Mouse (Mus musculus) cerebral cortex, adult 2 months (tissue): ENCODE measurements around the gene Tubb2b.

Experiments
- WGBS: fragments of 180-500 bp; shearing (Covaris S2); methylation state at CpG from one replicate; pipeline ENCODE4 v1.1.7; 2018; 5-methylcytosine and 5-hydroxymethylcytosine counted together

Tubb2b gene

DNA sequence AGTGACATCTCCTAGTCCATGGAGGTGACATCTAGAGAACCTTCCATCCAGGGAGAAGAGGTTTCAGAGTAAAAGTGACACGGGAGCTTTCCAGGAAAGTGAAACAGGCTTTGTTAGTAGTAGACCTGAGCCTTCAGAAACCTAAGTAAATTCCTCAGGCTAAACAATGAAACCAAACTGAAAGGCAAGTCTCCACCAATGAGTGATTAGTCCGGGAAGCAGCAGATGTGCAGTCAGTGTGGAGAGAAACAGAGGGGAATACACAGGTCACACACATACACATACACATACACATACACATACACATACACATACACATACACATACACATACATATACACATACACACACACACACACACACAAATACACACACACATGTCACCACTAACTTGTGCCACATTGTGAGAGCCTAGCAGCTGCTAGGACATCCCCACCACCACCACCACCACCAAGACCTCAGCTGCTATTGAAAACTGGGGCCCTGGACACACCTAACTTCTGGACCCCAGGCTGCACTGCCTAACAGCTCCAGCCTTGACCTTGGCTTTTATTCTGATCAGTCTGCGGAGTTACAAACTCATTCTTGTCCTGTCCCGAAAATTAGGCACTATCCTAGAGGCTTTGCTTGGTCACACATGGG is 21.1 kb downstream of the Tubb2b start:
- 81% methylated on average over 4 of the region's 4 CpGs for WGBS

DNA sequence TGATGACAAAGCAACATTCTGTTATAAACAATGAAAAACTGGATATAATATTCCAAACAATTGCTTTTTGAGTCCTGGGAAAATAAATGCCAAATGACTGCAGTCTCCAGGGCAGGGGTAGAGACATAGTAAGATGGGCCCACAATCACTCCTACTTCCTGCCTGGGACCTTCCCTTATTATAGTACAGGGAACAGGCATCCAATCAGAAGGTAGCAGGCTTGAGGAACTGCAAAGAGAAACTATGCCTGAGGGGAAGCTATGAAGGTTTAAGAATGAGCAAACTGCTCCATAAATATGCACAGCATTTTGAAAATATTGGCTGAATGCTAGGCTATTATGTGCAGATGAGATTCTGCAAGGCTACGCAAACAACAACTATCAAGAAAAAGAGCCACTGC is 23.3 kb downstream of the Tubb2b start:
- WGBS = 98% methylated on average over 1 of the region's 1 CpGs

DNA sequence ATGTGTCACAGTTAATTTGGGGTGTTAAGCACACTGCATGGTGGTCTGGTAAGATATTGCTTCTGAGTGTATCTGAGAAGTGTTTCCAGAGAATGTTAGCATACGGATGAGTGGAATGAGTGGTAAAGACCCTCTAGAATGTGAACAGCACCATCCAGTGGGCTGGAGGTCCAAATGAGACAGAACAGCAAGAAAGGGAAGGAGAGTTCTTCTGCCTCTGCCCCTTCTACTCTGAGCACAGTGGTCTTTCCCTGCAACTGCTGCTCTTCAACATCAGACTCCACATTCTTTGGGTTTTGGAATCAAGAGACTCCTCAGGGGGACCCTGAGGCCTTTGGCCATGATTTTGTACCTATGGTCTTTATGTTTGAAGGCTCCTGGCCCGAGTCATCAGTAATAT is 24.0 kb downstream of the Tubb2b start:
- 88% methylated on average over 2 of the region's 2 CpGs for WGBS

DNA sequence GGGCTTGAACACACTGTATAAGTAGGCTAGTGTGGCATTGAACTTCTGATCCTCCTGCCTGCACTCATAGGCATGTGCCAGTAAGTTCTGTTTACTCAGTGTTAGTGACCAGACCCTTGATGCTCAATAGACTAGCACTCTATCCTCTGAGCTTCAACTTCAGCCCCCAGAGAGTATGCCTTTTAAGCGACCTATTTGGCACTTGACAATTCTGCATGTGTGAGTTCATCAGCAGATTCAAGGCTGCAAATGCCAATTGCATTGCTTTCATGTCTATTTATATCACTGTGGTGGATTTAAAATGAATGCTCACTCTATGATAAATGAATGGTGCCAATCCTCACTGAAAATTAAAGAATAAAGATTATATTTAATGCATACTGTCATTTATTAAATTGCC is 24.9 kb downstream of the Tubb2b start:
- WGBS = 85% methylated on average over 1 of the region's 1 CpGs

DNA sequence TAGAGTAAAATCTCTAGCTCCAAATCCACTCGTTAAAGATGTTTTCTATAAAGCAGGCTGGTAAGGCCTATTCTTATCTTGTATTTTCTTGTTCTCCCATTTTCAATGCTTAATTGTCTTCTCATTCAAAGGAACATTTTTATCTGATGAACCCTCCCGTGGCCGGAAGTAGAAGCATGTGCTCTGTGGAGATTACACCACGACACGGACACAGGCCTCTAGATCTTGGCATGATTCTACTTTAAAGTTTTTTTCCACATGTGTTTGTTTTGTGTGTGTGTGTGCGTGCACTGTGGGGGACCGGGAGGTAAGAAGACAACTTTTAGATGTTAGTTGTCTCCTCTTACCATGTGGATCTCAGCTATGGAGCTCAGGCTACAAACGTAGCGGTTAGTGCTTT is 28.4 kb downstream of the Tubb2b start:
- WGBS = 82% methylated on average over 9 of the region's 9 CpGs

DNA sequence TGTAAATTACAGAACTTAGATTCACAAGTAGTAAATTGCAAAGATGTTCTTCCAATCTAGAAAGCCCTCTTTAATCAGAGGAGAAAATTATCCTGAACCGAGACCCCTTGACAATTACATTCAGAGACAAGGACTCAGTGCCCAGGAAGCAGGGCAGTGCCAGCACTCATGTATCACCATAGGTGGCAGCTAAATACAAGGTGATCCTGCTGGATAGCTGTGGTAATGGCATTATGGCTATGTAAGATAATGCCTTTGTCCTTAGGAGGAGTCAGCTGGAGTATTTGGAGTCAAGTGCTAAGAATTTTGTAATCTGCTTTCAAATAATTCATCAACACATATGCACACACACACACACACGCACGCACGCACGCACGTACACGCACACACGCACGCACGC is 29.0 kb downstream of the Tubb2b start:
- 95% methylated on average over 10 of the region's 10 CpGs for WGBS

DNA sequence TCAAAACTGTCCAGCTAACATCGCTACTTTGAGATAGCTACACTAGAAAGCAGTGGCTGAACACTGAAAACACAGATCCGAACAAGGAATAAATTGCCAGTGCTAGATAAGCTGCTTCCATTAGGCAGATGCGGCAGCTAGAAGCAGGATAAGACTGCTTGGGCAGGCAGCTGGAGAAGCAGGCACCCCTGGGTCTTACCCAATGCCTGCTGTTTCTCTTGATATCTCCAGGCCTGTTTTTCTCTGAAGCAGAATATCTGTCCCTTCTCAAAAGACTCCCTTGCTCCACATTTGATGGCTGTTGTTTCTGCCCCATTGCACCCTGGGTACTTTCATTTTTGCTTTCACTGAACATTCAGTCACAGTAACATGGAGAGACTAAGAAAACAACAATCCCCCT is 29.5 kb downstream of the Tubb2b start:
- WGBS = 73% methylated on average over 3 of the region's 3 CpGs

DNA sequence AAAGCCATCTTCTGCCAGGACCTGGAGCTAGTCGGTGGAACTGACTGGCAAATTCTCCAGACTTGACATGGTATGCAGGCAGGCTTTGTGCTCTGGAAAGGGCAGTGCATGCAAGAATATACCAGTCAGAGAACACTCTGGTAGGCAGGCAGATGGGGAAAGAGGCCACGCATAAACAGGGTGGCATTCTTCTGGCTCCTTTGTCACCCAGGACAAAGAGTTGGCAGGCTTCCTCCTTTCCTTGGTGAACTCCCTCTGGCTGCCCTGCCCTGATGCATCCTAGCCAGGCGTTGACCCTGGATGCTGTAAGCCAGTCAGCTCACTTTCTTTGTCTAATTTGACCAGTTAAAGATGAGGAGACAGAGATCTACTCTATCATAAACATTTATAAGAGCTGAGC is 33.2 kb downstream of the Tubb2b start:
- WGBS = 47% methylated on average over 3 of the region's 3 CpGs

DNA sequence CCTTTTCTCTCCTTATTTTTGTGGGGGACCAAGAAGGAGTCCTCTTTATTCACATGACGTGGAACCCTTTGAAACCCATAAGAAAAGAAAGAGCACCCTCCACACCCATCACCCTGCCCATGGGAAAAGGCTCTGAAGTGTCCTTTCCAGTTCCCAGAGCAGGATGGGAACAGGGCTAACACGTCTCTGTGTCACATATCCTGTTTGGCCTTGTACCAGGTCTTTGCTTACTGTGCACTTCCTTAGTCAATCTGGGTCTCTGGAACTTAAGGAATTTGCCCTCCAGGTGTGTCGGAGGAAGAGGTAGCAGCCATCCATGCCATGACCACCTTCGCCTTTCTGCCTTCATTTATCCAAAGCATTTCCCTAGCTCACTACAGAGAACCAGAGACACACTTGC is 33.8 kb downstream of the Tubb2b start:
- WGBS = 30% methylated on average over 4 of the region's 4 CpGs

DNA sequence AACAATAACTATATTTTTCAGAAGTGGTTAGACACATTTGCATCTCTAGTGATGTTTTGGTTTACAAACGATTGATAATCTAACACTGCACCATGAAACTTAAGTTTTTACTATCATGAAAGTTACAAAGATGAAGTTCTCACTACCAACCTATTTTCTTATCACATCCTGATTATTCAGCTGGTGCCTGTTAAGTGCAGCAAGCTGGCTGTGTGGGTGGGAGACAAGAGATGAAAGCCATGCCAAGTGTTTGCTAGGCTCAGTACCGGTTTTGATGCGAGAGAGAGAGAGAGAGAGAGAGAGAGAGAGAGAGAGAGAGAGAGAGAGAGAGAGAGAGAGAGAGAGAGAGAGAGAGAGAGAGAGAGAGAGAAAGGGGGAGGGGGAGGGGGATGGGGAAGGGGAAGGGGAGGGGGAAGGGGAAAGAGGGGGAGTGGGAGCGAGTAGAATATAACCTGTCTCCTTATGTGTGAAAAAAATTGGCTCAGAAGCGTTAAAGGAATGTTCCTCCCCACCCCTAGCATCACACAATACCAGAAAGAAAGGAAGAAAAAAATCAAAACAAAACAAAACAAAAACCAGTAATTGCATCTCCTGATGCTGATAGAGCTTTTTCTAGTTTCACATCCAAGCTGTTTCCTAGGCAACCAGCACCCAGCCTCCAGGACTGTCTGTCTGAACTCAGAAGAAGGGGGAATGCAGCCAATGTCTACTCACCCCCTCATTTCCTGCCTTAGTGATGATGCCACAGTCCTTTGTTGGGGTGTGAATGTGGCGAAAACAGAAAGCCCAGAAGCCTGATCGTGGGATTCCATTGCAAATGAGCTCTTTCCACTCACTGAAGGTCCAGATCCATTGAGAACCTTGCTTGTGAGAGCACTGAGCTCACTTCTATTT is 34.5 kb downstream of the Tubb2b start:
- 2% methylated on average over 7 of the region's 7 CpGs for WGBS

DNA sequence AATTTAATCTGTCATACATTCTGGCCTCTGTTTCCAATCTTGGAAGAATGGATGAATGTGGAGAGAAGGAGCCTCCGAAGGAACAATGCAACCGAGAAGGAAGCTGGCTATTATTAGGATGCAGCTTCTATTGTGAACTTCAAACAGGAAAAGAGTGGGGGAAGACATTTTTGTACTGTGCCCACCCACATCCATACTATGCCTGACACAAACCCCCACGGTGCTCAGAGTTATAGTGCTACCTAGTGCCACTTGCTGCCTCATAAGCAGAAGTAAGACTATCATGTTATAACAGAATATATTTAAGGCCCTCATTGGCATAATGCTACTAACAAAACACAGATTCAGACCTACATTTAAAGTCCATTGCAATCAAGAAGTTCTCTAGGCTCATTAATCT is 40.9 kb downstream of the Tubb2b start:
- 43% methylated on average over 3 of the region's 3 CpGs for WGBS

DNA sequence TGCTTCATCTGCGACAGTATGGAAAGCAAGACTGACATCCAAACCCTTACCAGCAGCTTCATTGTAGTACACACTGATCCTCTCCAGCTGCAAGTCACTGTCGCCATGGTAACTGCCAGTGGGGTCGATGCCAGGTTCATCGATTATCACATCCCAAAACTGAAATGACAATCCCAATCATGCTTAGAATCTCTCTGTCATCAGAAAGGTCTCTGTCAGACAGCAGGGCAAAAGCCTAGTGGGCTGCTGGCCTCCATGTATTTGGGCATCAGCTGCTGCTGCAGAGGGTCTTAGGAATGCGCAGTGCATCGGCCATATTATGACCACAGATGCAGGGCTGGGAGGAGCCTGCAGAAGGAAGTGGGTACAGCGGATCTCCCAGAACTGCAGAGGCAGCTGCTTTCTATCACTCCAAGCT is 41.4 kb downstream of the Tubb2b start:
- WGBS = 55% methylated on average over 7 of the region's 7 CpGs

DNA sequence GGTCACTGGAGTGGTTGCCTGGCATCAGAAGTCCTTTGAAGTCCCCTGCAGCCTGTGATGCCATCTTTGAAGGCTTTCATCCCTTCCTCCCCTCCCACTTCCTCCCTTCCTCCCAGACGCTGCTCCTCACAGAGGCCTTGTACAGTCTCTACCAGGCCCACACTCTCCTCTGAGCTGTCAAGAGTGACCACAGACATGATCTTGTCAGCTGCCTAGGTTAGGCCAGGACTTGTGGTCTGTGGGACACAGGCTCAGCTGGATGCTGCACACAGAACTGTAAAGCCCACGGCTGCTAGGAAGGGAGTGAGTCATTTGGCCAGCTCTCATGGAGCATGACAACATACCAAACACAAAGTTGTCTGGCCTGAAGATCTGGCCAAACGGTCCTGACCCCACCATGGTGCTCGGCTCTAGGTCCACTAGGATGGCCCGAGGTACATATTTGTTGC is 42.0 kb downstream of the Tubb2b start:
- 51% methylated on average over 5 of the region's 5 CpGs for WGBS

DNA sequence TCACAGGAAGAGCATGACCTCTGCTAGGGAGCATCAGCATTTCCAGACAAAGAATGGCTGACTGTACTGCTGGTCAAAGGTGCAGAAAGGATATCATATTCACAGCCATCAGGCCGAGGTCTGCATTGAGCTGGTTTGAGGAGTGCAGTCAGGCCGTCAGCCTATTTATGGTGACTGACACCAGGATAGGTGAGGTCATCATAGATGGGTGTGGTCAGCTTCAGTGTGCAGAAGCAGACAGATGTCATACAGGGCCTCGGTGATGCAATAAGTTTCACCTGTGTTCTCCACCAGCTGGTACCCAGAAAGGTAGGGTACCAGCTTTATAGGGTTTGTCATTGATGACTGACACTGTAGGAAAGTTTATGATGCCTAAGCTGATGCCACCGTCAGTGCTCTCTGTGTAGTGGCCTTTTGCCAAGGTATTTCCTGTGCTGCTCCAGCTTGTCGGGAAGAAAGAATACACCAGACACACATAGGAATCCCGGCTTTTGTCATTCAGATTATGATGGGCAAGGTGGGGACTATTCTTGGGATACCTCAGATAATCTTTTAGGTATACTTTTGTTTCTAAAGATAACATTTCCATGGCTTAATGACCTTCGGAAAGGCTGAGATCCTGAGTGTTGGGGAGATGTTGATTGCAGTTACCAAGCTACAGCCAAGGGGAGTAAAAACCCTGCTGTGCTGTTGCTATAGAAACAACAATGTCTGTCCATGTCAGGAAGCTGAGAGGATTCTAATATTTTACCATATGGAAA is 43.0 kb downstream of the Tubb2b start:
- WGBS = 55% methylated on average over 7 of the region's 7 CpGs

DNA sequence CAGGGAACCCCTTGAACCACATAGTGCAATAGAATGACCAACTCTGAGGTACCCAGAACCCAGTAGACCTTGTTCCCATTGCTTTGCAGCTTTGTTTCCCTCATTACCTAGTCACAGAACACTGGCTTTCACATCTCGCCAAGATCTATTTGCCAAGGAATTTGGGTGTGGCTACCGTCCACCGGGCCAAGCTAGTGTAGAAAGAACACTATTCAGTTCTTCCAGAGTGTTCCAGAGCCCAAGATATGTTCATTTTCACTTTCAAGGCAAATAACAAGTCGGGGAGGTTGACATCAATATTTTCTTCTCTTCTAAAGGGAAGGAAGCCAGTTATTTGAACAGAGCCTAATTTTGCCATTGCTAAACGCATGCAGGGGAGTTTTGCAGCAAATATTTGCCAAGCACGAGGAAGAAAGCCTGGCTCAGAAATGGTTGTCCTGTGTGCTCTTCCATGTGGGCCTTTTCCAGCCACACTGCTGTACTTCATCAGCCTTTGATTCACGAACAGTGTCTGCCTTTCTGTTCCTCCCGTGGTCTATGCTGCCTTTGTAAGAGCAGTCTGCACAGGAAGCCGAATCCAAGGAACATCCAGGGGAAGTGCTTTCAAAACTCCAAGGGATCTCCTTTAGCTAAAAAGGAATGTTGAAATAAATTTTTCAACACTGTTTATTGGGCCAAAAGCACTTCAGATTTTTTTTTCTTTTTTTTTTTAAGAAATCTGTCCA is 46.1 kb downstream of the Tubb2b start:
- 50% methylated on average over 9 of the region's 9 CpGs for WGBS

DNA sequence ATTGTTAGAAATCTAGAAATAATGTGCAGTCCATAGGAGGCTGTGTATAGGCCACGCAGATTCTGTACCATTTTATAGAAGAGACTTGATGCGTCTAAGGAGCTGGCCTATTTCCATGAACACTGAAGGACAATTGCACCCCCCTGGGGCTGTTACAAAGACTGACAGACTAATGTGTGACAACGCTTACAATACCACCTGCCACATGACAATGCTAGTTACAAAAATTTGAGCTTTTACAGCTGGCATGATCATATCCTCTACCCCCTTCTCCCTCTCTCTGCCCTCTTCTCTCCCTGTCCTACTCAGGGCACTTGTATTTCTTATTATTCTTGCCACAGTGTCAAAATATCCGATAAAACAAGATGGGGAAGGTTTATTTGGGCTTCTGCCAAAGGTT is 48.3 kb downstream of the Tubb2b start:
- WGBS = 87% methylated on average over 4 of the region's 4 CpGs

DNA sequence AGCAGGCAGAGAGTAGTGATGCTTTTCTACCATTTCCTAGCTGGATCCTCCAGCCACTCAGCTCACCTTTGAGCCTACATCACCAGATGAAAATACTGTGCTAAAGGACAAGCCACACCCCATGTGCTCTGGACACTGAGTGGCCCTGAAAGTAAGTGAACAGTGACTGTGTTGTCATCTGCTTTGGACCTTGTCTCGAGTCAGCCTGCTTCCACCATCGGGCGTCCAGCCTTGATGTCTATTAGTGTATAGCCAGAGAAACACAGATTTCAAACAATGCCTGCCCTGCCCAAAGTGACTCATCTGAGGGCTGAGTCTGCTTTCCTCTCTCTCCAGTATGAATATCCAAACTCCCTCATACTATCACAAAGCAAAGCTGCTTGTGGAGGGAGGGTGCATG is 50.5 kb downstream of the Tubb2b start:
- WGBS = 78% methylated on average over 3 of the region's 3 CpGs

DNA sequence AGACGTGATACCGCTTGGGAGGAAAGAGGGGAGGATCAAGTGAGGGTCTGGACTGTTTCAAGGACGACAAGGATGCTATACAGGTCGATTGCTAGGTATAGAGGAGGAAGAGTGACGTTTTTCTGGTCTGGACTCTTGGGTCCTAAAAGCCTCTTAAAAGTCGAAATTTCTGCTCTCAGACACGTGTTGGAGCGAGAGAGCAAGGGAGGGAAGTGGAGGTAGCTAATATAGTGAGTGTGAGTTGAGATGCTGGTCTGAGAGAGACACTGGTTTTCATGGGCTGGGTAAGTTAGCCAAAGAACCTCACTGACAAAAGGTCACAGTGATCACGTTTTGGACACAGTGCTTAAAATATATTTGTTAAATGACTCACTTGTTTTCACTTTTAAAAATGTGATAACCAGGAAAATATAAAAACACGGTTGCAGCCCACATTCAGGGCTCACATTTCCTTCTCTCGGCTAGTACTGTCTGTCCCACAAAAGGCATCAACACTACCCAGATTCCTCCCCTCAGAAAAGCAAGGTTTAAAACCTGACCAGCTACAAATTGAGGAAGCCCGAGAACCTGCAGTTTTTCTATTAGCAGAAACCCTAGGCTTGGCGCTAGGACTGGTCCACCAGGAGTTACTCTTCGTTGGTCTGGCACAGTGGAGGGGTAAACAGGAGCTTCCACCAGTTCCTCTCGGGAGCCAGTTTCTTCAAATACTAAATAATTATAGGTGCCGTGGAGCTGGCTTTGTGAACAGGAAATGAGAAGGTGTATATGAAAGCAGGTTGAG is 51.6 kb downstream of the Tubb2b start:
- 38% methylated on average over 16 of the region's 16 CpGs for WGBS

DNA sequence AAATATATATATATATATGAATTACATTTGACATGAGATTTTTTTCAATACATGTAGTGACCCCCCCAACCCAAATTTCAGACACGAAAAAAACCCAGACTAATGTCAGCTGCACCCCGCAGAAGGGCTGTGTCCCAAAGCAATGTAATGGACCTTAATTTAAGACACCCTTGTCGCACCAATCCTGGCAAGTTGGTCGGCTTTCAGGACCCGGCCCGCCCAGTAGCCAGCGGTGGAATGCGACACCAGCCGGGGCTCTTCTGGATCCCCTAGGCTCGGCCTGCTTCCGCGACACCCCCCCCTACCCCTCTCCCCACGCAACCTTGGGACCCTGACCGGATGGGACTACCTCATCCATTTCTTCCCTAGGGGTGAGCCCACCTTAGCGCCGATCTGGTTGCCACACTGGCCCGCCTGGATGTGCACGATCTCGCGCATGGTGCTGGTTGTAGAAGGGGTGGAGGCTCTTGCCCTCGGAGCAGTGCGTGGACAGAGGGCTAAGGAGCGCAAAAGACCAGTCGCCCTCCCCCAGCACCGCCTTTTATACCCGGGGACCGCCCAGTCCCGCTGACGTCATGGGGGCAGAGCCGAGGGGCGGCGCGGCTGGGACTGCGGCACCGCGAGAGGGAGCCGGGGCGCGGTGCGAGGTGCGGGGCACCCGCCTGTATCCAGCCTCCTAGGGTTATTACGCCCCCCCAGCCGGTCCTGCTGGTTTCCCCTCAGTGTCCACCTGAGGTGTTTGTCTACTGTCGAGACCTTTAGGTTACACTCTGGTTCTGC is 52.6 kb downstream of the Tubb2b start, which contains the start of gene Tubb2a:
Gene Tubb2a (minus strand): TSS at position 516 of the 780 bp plus-strand sequence.
- under 1% methylated on average over 45 of the region's 45 CpGs for WGBS
